Comparison of ENCODE assay signal across 13 mouse cellular contexts in the genomic region with DNA sequence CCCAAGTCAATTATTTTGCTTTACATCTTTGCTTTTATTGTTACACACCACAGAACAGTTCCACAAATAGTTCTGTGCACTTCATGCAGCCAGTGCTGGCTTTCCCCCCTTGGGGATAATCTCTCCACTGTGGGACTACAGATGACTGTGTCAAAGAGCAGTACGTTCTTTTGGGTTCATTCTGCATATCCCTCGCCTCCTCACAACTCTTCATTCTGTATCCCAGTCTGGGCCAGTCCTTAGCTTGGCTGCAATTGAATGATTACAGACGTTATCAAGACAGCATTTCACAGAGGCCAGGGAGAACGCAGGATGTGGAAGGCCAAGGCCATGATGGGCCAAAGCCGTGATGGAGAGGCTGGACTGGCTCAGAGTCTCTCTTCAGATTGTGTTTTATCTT. TPM values are rescaled to one million over a fixed set of nuclear protein-coding genes. Genes with fewer than 3 reads are reported as not detected.
"Had no signal": no experiment of that assay in that cellular context is flagged by ENCODE, and none has a peak within 500 bp of the region (broad histone marks: within the 10 kb centered on the region; RNA-seq: fewer than 3 reads in every experiment).

No protein-coding gene starts in this region.

- H3K36me3 ChIP-seq: limb, embryonic 13.5 days; midbrain, embryonic 12.5 days; neural tube, embryonic 13.5 days had no signal

- H3K27ac ChIP-seq: limb, embryonic 13.5 days; liver, embryonic 14.5 days; midbrain, embryonic 12.5 days; neural tube, embryonic 13.5 days; stomach, postnatal 0 days had no signal

- DNase-seq: kidney, postnatal 14 days; left cerebral cortex, postnatal 4 days; lung, adult 18-20 months; right cerebral cortex, adult 18-20 months; right cerebral cortex, postnatal 25 days; thymus, postnatal 4 days had no signal

- ATAC-seq: midbrain, embryonic 16.5 days had no signal

- H3K4me3 ChIP-seq: limb, embryonic 13.5 days; midbrain, embryonic 12.5 days; neural tube, embryonic 13.5 days had no signal

- H3K4me1 ChIP-seq: limb, embryonic 13.5 days; midbrain, embryonic 12.5 days; neural tube, embryonic 13.5 days had no signal

- H3K4me2 ChIP-seq: limb, embryonic 13.5 days; midbrain, embryonic 12.5 days; neural tube, embryonic 13.5 days had no signal

- H3K9me3 ChIP-seq: limb, embryonic 13.5 days; midbrain, embryonic 12.5 days; neural tube, embryonic 13.5 days had no signal

- H3K27me3 ChIP-seq: limb, embryonic 13.5 days; midbrain, embryonic 12.5 days; neural tube, embryonic 13.5 days had no signal

- H3K9ac ChIP-seq: limb, embryonic 13.5 days; liver, embryonic 14.5 days; midbrain, embryonic 12.5 days; neural tube, embryonic 13.5 days had no signal

RNA-seq across cellular contexts. Expression of gene Adamts7, which starts 16.0 kb away (rescaled TPM):
- total RNA-seq: megakaryocyte-erythroid progenitor cell, adult 5-6 weeks had no signal
